Mouse (Mus musculus) ES-E14 (cell line): Measurements from ENCODE around the gene Hs2st1. TPM values are rescaled to one million over a fixed set of nuclear protein-coding genes. Genes with fewer than 3 reads are reported as not detected.

ENCODE experiments used
- DNase-seq: peaks from one replicate; pipeline ENCODE4 v3.0.0-alpha.2; 2013; ENCODE audit warnings: low read depth, low spot score
- H3K27ac ChIP-seq: 2 replicates; pipeline ENCODE4 v1.5.1; 2012; ENCODE audit warnings: low read depth, mild to moderate bottlenecking, low read length, moderate library complexity, mixed read lengths; ENCODE audit not compliant: poor library complexity, insufficient read depth, severe bottlenecking
- H3K36me3 ChIP-seq: 2 replicates; pipeline ENCODE4 v1.6.1; 2012; ENCODE audit warnings: mild to moderate bottlenecking, low read length, moderate library complexity, mixed read lengths; ENCODE audit not compliant: control insufficient read depth, poor library complexity, insufficient read depth, severe bottlenecking
- H3K4me1 ChIP-seq, 2 experiments: fragments of 150-350 bp in 1 of 2; sonication (generic) in 1 of 2; 2 replicates each; pipeline ENCODE4 v1.6.1; 2012; ENCODE audit warnings: low read length in 2 of 2, mild to moderate bottlenecking in 1 of 2, mixed read lengths in 1 of 2; ENCODE audit not compliant: control insufficient read depth in 2 of 2, insufficient read depth in 2 of 2, poor library complexity in 1 of 2
- H3K4me3 ChIP-seq, 2 experiments: fragments of 150-350 bp in 1 of 2; sonication (generic) in 1 of 2; 2 replicates each; pipeline ENCODE4 v1.5.1; 2012; ENCODE audit warnings: low read length in 2 of 2, low read depth in 1 of 2, mild to moderate bottlenecking in 1 of 2, mixed read lengths in 1 of 2; ENCODE audit not compliant: insufficient read depth in 1 of 2, poor library complexity in 1 of 2, severe bottlenecking in 1 of 2
- H3K9ac ChIP-seq: 2 replicates; pipeline ENCODE4 v1.6.1; 2012; ENCODE audit warnings: low read depth, mild to moderate bottlenecking, low read length, mixed read lengths; ENCODE audit not compliant: poor library complexity, insufficient read depth, severe bottlenecking
- H3K9me3 ChIP-seq: fragments of 150-350 bp; sonication (generic); 2 replicates; pipeline ENCODE4 v1.6.1; 2012; ENCODE audit warnings: low read depth, mild to moderate bottlenecking, low read length; ENCODE audit not compliant: control insufficient read depth, insufficient read depth
- CHD2 ChIP-seq: IDR thresholded peaks from 2 replicates; pipeline ENCODE4 v1.6.1; 2014; ENCODE audit warnings: mild to moderate bottlenecking, low read depth, low read length, inconsistent platforms
- HCFC1 ChIP-seq: IDR thresholded peaks from 2 replicates; pipeline ENCODE4 v1.6.1; 2012; ENCODE audit warnings: low read length, inconsistent platforms, borderline replicate concordance; ENCODE audit not compliant: insufficient read depth
- MAFK ChIP-seq: IDR thresholded peaks from 2 replicates; pipeline ENCODE4 v1.6.1; 2014; ENCODE audit warnings: mild to moderate bottlenecking, low read depth, low read length, inconsistent platforms; ENCODE audit not compliant: insufficient read depth
- ZC3H11A ChIP-seq: IDR thresholded peaks from 2 replicates; pipeline ENCODE4 v1.6.1; 2012; ENCODE audit warnings: low read depth, mild to moderate bottlenecking, inconsistent platforms, low read length, borderline replicate concordance
- ZNF384 ChIP-seq: IDR thresholded peaks from 2 replicates; pipeline ENCODE4 v1.6.1; 2012; ENCODE audit warnings: low read depth, low read length, inconsistent platforms
- in situ Hi-C, 2 experiments: fragments of 600-800 bp; cut with MboI; formaldehyde crosslinking; loops; one replicate each; pipeline ENCODE4 v1.15.1; 2025; ENCODE audit warnings: low sequenced_read_pairs in 2 of 2, inconsistent platforms in 1 of 2; ENCODE audit not compliant: unreplicated experiment in 2 of 2
- total RNA-seq: library from RNA; depleted of rRNA; stranded (reverse); fragments of 300-350 nt; gene quantifications from 2 replicates; pipeline ENCODE4 v1.2.3, GENCODE M21; 2012

Hs2st1 gene
- total RNA-seq, 1 experiment: 29.9 TPM

GRCm38 (mm10) chr3:144603558-144603957 is 33.6 kb upstream of the Hs2st1 start:
- no peak for DNase-seq
- Histone ChIP-seq H3K4me1 (peaks cover 0 to 10% of the 10 kb centered on the region in 2 experiments; a peak in 2 of 4 replicates), H3K9ac (no peak overlapping the region), H3K9me3 (no peaks in the 10 kb centered on the region), H3K36me3 (peaks cover 4% of the 10 kb centered on the region), H3K27ac (no peak overlapping the region), H3K4me3 (no peak overlapping the region)
- in situ Hi-C loops: no loop called here
- TF ChIP-seq MAFK (no peak), CHD2 (no peak), HCFC1 (no peak), ZNF384 (no peak), ZC3H11A (no peak)

DNA sequence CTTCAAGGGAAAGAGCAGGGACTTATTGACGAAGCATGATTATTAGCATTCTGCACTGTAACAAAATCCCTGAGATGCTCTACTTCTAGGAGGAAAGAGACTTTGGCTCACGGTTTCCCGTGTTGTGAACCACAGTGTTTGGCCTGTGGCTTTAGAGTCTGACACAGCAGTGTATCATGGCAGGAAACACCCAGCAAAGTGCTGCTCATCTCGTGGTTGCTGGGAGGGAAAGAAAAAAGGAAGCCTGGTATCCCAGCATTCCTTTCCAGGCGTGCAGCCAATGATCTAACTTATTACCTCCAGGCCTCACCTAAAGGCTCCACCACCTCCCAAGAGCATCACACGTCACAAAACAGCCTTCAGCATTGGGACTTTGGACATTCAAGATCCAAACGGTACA is 32.8 kb upstream of the Hs2st1 start:
- in situ Hi-C loops: no loop called here
- DNase-seq: no peak
- Histone ChIP-seq H3K27ac (no peak overlapping the region), H3K9me3 (no peaks in the 10 kb centered on the region), H3K4me1 (peaks cover 0 to 10% of the 10 kb centered on the region in 2 experiments; a peak in 2 of 4 replicates), H3K9ac (no peak overlapping the region), H3K4me3 (no peak overlapping the region), H3K36me3 (peaks cover 4% of the 10 kb centered on the region)
- TF ChIP-seq MAFK (no peak), HCFC1 (no peak), ZNF384 (no peak), CHD2 (no peak), ZC3H11A (no peak)

DNA sequence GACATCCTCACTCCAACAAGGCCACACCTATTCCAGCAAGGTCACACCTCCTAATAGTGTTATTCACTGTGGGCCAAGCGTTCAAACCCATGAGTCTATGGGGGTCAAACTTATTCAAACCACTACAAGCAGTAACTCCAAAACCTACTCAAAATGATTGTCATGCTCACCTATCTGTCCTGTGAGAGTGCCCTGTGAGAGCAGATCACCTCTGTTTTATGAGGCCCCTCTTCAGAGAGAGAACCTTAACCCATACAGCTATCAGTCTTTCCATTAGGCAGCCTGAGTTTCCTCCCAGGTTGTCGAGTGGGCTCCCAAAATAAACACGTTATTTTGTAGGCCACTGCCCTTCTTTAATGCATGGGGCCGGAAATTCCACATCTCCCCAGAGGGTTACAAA is 32.4 kb upstream of the Hs2st1 start:
- Histone ChIP-seq H3K9me3 (no peaks in the 10 kb centered on the region), H3K27ac (no peak overlapping the region), H3K36me3 (peaks cover 4% of the 10 kb centered on the region), H3K4me1 (peaks cover 0 to 10% of the 10 kb centered on the region in 2 experiments; a peak in 2 of 4 replicates), H3K4me3 (no peak overlapping the region), H3K9ac (no peak overlapping the region)
- DNase-seq: no peak
- in situ Hi-C loops: no loop called here
- TF ChIP-seq HCFC1: no peak
- TF ChIP-seq CHD2: no peak
- no peak for TF ChIP-seq MAFK
- TF ChIP-seq ZC3H11A: no peak
- no peak for TF ChIP-seq ZNF384

GRCm38 (mm10) chr3:144597790-144598467 is 27.9 kb upstream of the Hs2st1 start:
- Histone ChIP-seq H3K36me3 (peaks cover 12% of the 10 kb centered on the region), H3K9me3 (no peaks in the 10 kb centered on the region), H3K27ac (no peak overlapping the region), H3K4me3 (no peak overlapping the region), H3K9ac (no peak overlapping the region), H3K4me1 (peaks cover 0 to 8% of the 10 kb centered on the region in 2 experiments; a peak in 2 of 4 replicates)
- TF ChIP-seq CHD2 (no peak), ZNF384 (no peak), ZC3H11A (no peak), HCFC1 (no peak), MAFK (no peak)
- DNase-seq: no peak
- in situ Hi-C loops: no loop called here

GRCm38 (mm10) chr3:144597121-144597520 is 27.1 kb upstream of the Hs2st1 start:
- Histone ChIP-seq H3K27ac (no peak overlapping the region), H3K9ac (no peak overlapping the region), H3K9me3 (no peaks in the 10 kb centered on the region), H3K4me3 (no peak overlapping the region), H3K36me3 (peaks cover 12% of the 10 kb centered on the region), H3K4me1 (peaks cover 0 to 8% of the 10 kb centered on the region in 2 experiments; a peak in 2 of 4 replicates)
- no peak for DNase-seq
- in situ Hi-C loops: no loop called here
- TF ChIP-seq HCFC1: no peak
- TF ChIP-seq CHD2: no peak
- no peak for TF ChIP-seq MAFK
- no peak for TF ChIP-seq ZNF384
- no peak for TF ChIP-seq ZC3H11A
